Mouse (Mus musculus) liver, adult 2 months (tissue): Measurements from ENCODE around the gene Gm37240.

ENCODE experiments used
- CTCF ChIP-seq: fragments of 200-500 bp; IDR thresholded peaks from 2 replicates; pipeline ENCODE4 v1.5.1; 2011; ENCODE audit warnings: low read depth, low read length, control low read depth
- POLR2A ChIP-seq: fragments of 200-500 bp; IDR thresholded peaks from 2 replicates; pipeline ENCODE4 v1.6.1; 2011; ENCODE audit warnings: low read length, control low read depth; ENCODE audit not compliant: insufficient read depth; ENCODE audit errors: extremely low read depth

DNA sequence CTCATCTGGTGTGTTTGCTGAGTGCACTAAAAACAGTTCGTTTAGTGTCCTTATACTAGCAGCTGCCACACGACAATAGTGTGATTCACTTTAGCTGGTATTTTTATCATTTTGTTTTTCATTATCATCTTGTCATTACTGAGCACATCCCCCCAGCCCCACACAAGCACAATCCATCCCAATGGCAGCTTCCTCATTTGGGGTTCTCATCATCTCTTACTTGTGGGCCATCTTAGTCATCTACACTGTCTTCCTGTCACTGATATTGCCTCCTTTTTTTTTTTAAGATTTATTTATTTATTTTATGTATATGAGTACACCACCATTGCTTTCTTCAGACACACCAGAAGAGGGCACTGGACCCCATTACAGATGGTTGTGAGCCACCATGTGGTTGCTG is 1268.7 kb downstream of the Gm37240 start:
- TF ChIP-seq POLR2A, result no peak
- TF ChIP-seq CTCF, result no peak
